In the genomic region with DNA sequence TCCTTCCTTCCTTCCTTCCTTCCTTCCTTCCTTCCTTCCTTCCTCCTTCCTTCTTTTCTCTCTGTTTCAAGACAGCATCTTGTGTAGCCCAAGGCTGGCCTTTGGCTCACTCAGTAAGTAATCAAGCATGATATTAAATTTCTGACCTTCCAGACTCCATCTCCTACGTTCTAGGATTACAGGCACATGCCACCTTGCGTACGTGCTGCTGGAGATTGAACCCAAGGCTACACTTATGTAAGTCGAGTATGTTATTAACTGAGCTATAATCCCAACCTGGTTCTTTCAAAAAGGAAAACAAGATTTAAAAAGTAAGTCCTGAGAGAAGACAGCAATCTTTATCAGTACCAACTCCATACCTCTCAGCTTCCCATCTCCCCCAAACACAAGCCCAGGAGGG, we compare ENCODE assay signal across 21 mouse cellular contexts.
DNase-seq lines count a peak whose midpoint lies in the region; ATAC-seq lines count a peak whose summit lies in the region.
"Had no signal": no experiment of that assay in that cellular context is flagged by ENCODE, and none has a peak within 500 bp of the region (broad histone marks: within the 10 kb centered on the region; RNA-seq: fewer than 3 reads in every experiment).

No protein-coding gene starts in this region.

- no peaks in the 10 kb centered on the region for H3K9me3 ChIP-seq in embryonic facial prominence, embryonic 13.5 days
- H3K9me3 ChIP-seq in embryonic facial prominence, embryonic 14.5 days (ENCODE audit: control insufficient read depth, low read length): no peaks in the 10 kb centered on the region
- H3K9me3 ChIP-seq: forebrain, embryonic 10.5 days; hindbrain, embryonic 15.5 days; intestine, embryonic 15.5 days; limb, embryonic 15.5 days; lung, embryonic 15.5 days had no signal

- peak; percentile 48 for DNase-seq in kidney, adult 18-20 months
- no peak for DNase-seq in kidney, postnatal 10 days
- no peak for DNase-seq in embryonic facial prominence, embryonic 14.5 days (ENCODE audit: low spot score)
- peak; percentile 34 to 78 for DNase-seq in kidney, postnatal 25 days
- DNase-seq in cerebellum, postnatal 10 days: no peak
- DNase-seq: cerebellum, adult 11-12 months; cerebellum, postnatal 14 days; gastrocnemius, postnatal 25 days; heart, adult 2 months; heart, postnatal 4 days; layer of hippocampus, postnatal 36 days; lung, postnatal 4 days had no signal

- H3K4me1 ChIP-seq in embryonic facial prominence, embryonic 13.5 days: peaks cover 23% of the 10 kb centered on the region
- H3K4me1 ChIP-seq in embryonic facial prominence, embryonic 14.5 days (ENCODE audit: control insufficient read depth, insufficient read depth, low read length): peaks cover 18% of the 10 kb centered on the region; the same call in 1 of the 2 replicates

- H3K36me3 ChIP-seq in embryonic facial prominence, embryonic 13.5 days: no peaks in the 10 kb centered on the region
- H3K36me3 ChIP-seq in embryonic facial prominence, embryonic 14.5 days (ENCODE audit: control insufficient read depth, insufficient read depth, low read length): no peaks in the 10 kb centered on the region
- H3K36me3 ChIP-seq: forebrain, embryonic 10.5 days; hindbrain, embryonic 15.5 days; intestine, embryonic 15.5 days; limb, embryonic 15.5 days; lung, embryonic 15.5 days had no signal

- H3K4me3 ChIP-seq in embryonic facial prominence, embryonic 13.5 days: no peak overlapping the region
- no peak overlapping the region for H3K4me3 ChIP-seq in embryonic facial prominence, embryonic 14.5 days (ENCODE audit: low read depth, low read length)
- H3K4me3 ChIP-seq: forebrain, embryonic 10.5 days; heart, adult 2 months; hindbrain, embryonic 15.5 days; intestine, embryonic 15.5 days; limb, embryonic 15.5 days; lung, embryonic 15.5 days had no signal

- H3K27ac ChIP-seq in embryonic facial prominence, embryonic 13.5 days: peak overlapping the region; percentile 78; the same call in 1 of the 2 replicates
- peak overlapping the region; percentile 72; the same call in 1 of the 2 replicates for H3K27ac ChIP-seq in embryonic facial prominence, embryonic 14.5 days (replicated peaks; ENCODE audit: low read depth, low read length)
- H3K27ac ChIP-seq: forebrain, embryonic 10.5 days; hindbrain, embryonic 15.5 days; intestine, embryonic 15.5 days; limb, embryonic 15.5 days; liver, embryonic 14.5 days had no signal

- WGBS in embryonic facial prominence, embryonic 13.5 days: 16% methylated on average over 4 of the region's 4 CpGs
- 34% methylated on average over 4 of the region's 4 CpGs for WGBS in embryonic facial prominence, embryonic 14.5 days

- no peak overlapping the region for H3K9ac ChIP-seq in embryonic facial prominence, embryonic 13.5 days
- H3K9ac ChIP-seq in embryonic facial prominence, embryonic 14.5 days (ENCODE audit: low read depth, low read length): no peak overlapping the region
- H3K9ac ChIP-seq: hindbrain, embryonic 15.5 days; intestine, embryonic 15.5 days; limb, embryonic 15.5 days; liver, embryonic 14.5 days; lung, embryonic 15.5 days had no signal

- ATAC-seq in embryonic facial prominence, embryonic 13.5 days (ENCODE audit: insufficient number of reproducible peaks, insufficient read depth, low FRiP score, low TSS enrichment, low read depth): no peak
- ATAC-seq in embryonic facial prominence, embryonic 14.5 days (ENCODE audit: low read depth): peak; percentile 28; the same call in 1 of the 2 replicates
- no peak for ATAC-seq in inflammation-experienced regulatory T-cells, adult 6 months
- ATAC-seq: forebrain, embryonic 16.5 days had no signal

- H3K4me2 ChIP-seq in embryonic facial prominence, embryonic 13.5 days: peak overlapping the region; percentile 40; the same call in 1 of the 2 replicates
- 0 out of 2 replicates have a peak overlapping the region, but pooled peaks have one; percentile 6 for H3K4me2 ChIP-seq in embryonic facial prominence, embryonic 14.5 days (ENCODE audit: low read depth, low read length)
- H3K4me2 ChIP-seq: hindbrain, embryonic 15.5 days; intestine, embryonic 15.5 days; limb, embryonic 15.5 days; lung, embryonic 15.5 days had no signal

- H3K27me3 ChIP-seq in embryonic facial prominence, embryonic 13.5 days: no peaks in the 10 kb centered on the region
- no peaks in the 10 kb centered on the region for H3K27me3 ChIP-seq in embryonic facial prominence, embryonic 14.5 days (replicated peaks; ENCODE audit: control insufficient read depth, insufficient read depth, low read length)
- H3K27me3 ChIP-seq: hindbrain, embryonic 15.5 days; intestine, embryonic 15.5 days; limb, embryonic 15.5 days; lung, embryonic 15.5 days had no signal

Comparison
In these comparisons a context has a peak if more than half of its experiments do, and no peak if none do; other contexts are left out.
1. DNase-seq: peak in kidney, adult 18-20 months (single experiment) and kidney, postnatal 25 days (2 of 2); none in kidney, postnatal 10 days (single experiment), embryonic facial prominence, embryonic 14.5 days (single experiment) and cerebellum, postnatal 10 days (0 of 2).